Mouse (Mus musculus) thymus, postnatal 25 days (tissue): ENCODE measurements around the gene Wrap53.
"Not testable (repeated sequence)": the region's sequence is repeated elsewhere in the genome, so short reads cannot be mapped to it uniquely, and the experiment has no call there.

Source experiments
- DNase-seq: peaks from one replicate; pipeline ENCODE4 v3.0.0; 2022

The Wrap53 gene

GRCm38 (mm10) chr11:69580091-69580514 is at the start of gene Wrap53, which contains the start of gene Trp53:
Gene Wrap53 (minus strand): TSS chr11:69580255.
Gene Trp53 (plus strand): TSS chr11:69580359.
- peak; percentile 90 for DNase-seq

- no peak for DNase-seq
Measured at GRCm38 (mm10) chr11:69629802-69630201, 49.7 kb upstream of the Wrap53 start.

- DNase-seq, result peak; percentile 69
Measured at GRCm38 (mm10) chr11:69628286-69628685, 48.2 kb upstream of the Wrap53 start.

- not testable (repeated sequence) for DNase-seq
Measured at GRCm38 (mm10) chr11:69624339-69624738, 44.3 kb upstream of the Wrap53 start.

GRCm38 (mm10) chr11:69623006-69623405 is 43.0 kb upstream of the Wrap53 start:
- no peak for DNase-seq

- DNase-seq, result no peak
Measured at GRCm38 (mm10) chr11:69622406-69622805, 42.4 kb upstream of the Wrap53 start.

- no peak for DNase-seq
Measured at GRCm38 (mm10) chr11:69621571-69622268, 41.7 kb upstream of the Wrap53 start, which contains the start of gene Sat2. Gene Sat2 (plus strand): TSS chr11:69622024.

GRCm38 (mm10) chr11:69620394-69621081 is 40.5 kb upstream of the Wrap53 start:
- DNase-seq, result no peak

GRCm38 (mm10) chr11:69617805-69618204 is 37.8 kb upstream of the Wrap53 start, which contains the start of gene Shbg:
Gene Shbg (minus strand): TSS chr11:69617905.
- no peak for DNase-seq

GRCm38 (mm10) chr11:69616781-69617180 is 36.7 kb upstream of the Wrap53 start:
- no peak for DNase-seq

- not testable (repeated sequence) for DNase-seq
Measured at GRCm38 (mm10) chr11:69614257-69614588, 34.2 kb upstream of the Wrap53 start.

- peak; percentile 75 for DNase-seq
Measured at GRCm38 (mm10) chr11:69613553-69614256, 33.6 kb upstream of the Wrap53 start.

GRCm38 (mm10) chr11:69610899-69611298 is 30.8 kb upstream of the Wrap53 start:
- DNase-seq, result no peak

- DNase-seq, result no peak
Measured at GRCm38 (mm10) chr11:69609416-69609815, 29.4 kb upstream of the Wrap53 start.

GRCm38 (mm10) chr11:69608525-69608924 is 28.5 kb upstream of the Wrap53 start:
- no peak for DNase-seq

GRCm38 (mm10) chr11:69606832-69607231 is 26.8 kb upstream of the Wrap53 start:
- no peak for DNase-seq

- no peak for DNase-seq
Measured at GRCm38 (mm10) chr11:69606491-69606795, 26.4 kb upstream of the Wrap53 start.

- DNase-seq, result peak; percentile 79
Measured at GRCm38 (mm10) chr11:69605726-69606490, 25.9 kb upstream of the Wrap53 start, which contains the start of gene Atp1b2. Gene Atp1b2 (minus strand): TSS chr11:69605942.

GRCm38 (mm10) chr11:69604795-69605664 is 25.0 kb upstream of the Wrap53 start:
- DNase-seq, result peak; percentile 16

GRCm38 (mm10) chr11:69604347-69604746 is 24.3 kb upstream of the Wrap53 start:
- no peak for DNase-seq

GRCm38 (mm10) chr11:69603516-69603915 is 23.5 kb upstream of the Wrap53 start:
- DNase-seq, result no peak

GRCm38 (mm10) chr11:69601768-69602167 is 21.7 kb upstream of the Wrap53 start:
- DNase-seq, result no peak
